Mouse (Mus musculus): ENCODE measurements at regions not wholly inside any gene's neighbourhood (a gene's known extent, or its start where the extent isn't known, plus 50 kb on each side); places are given as distances from the start of the nearest gene placed in this dataset.

GRCm38 (mm10) chr1:185049980-185050379 lies 50.6 kb upstream of the Mark1 start:
- no peak overlapping the region for H3K27ac ChIP-seq (ENCODE audit: control insufficient read depth, insufficient read depth, low read depth, low read length)
- TF ChIP-seq CTCF (IDR thresholded peaks at IDR 0.05; ENCODE audit: control insufficient read depth, insufficient read depth, insufficient replicate concordance, low read depth, low read length) (no peak), POLR2A (IDR thresholded peaks at IDR 0.05; ENCODE audit: control insufficient read depth, low read depth, low read length) (no peak)

More at GRCm38 (mm10) chr1:185049980-185050379, 50.6 kb upstream of the Mark1 start:
- H3K36me3 ChIP-seq (ENCODE audit: control insufficient read depth, insufficient read depth, low read length): no peaks in the 10 kb centered on the region
- no peak overlapping the region for H3K4me3 ChIP-seq (ENCODE audit: control insufficient read depth, low read depth, low read length)
- H3K27me3 ChIP-seq (ENCODE audit: control insufficient read depth, insufficient read depth, low read length): no peaks in the 10 kb centered on the region
- H3K4me1 ChIP-seq (ENCODE audit: control insufficient read depth, insufficient read depth, low read length): no peaks in the 10 kb centered on the region; the same call in 1 of the 2 replicates

All from testis, adult 2 months (tissue).